Mouse (Mus musculus) right cerebral cortex, postnatal 4 days (tissue): ENCODE data around the gene Nek8.
A peak's percentile ranks its signal among the peaks of the same experiment; 100 is the strongest.
"Not testable (repeated sequence)": the region's sequence is repeated elsewhere in the genome, so short reads cannot be mapped to it uniquely, and the experiment has no call there.

ENCODE experiments used
- DNase-seq: peaks from one replicate; pipeline ENCODE4 v3.0.0-alpha.2; 2022

Nek8 gene

DNA sequence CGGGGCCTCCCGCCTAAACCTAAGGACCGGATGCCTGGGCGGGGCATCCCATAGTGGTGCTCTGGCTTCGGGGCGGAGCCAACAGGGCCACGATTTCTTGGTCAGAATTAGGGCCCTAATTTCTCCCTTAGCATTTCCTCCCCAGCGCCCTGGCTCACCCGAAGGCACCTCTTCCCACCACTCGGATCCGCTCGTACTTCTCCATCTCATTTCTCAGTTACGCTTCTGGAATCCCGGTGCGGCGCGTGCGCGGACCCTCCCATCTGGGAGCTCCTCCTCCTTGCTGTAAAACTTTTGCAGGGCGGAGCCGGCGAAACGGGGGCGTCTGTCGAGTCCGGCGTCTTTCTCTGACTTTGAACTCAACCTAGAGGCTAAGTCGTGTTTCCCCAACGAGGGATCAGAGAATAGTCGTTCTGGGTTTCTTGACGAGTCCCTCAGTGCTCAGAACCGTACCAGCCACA lies at the start of gene Nek8, which contains the start of gene Tlcd1:
Nek8 (minus strand) TSS at position 274 of the 461 bp plus-strand sequence.
Tlcd1 (plus strand) TSS at position 310 of the 461 bp plus-strand sequence.
- DNase-seq, result peak; percentile 73

DNA sequence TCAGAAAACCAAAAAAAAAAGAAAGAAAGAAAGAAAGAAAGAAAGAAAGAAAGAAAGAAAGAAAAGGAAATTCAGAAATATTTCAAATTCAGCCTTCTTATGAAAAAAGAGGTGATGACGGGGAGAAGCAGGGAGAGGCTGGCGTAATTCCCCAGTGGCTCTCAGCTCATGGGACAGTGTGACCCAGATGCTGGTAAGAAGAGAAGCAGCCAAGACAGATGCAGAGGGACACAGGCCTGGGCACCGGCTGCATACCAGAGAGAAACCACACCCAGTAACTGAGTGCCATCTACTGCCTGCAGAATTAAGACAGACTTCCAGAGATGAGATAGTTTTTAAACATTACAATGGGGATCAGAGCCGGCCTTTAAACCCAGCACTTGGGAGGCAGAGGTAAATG lies 47.1 kb upstream of the Nek8 start:
- no peak for DNase-seq

DNA sequence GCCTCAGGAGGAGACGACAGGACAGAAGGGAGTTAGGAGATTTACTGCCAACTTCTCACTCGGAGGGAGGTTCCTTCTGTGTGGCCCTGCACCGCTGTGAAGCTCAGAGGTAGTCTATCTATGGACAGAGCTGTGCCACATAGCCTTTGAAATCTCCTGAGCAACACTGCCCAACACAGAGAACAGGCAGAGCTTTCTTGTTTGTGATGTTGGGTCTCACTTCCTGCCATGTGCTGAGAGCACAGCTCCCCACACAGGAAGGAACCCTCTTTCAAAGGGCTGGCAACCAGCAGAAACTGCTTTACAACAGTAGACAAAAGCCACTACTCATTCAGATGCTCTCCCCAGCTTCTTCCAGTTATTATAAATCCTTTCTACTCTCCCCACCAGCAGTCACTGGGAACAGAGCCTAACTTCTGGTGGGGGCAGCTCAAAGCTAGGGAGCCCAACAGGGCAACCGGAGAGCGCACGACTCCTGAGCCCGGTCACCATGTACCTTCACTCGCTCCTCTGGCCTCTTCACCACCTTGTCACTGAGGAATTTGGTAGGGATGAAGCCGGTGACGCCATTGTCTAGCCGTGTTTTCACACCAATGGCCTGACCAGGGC lies 39.3 kb upstream of the Nek8 start:
- no peak for DNase-seq

DNA sequence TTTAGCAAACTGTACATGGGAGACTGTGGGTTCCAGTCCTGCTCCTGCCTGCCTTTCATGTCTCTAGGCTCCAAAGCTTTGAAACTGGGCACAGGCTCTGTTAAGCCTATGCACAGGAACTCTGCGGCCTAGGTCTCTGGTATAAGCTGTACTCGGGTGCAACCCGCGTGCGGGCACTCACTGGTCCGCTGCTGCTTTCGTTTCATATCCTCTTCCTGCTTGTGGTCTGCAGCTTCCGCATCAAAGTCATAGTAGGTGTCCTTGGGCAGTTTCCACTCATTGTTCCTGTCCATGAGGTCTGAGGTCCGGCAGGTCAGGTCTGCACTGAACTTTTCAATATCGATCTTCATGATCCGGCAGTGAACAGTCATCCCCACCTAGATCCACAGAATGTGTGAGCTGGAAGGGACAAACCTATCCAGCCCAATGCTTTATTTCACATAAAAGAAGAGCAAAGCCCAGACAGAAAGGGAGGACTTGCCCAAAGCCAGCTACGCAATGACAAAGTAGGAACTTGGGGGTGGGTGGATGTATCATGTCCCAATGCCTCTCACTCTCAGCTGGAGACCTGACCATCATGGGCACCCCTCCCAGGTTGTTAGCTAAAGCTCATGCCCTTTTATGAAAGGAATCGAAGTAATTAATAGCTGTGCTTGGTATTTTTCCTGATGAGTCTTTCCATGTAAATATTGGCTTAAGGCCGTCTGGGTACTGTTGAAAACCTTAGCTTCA lies 36.8 kb upstream of the Nek8 start:
- DNase-seq, result no peak

DNA sequence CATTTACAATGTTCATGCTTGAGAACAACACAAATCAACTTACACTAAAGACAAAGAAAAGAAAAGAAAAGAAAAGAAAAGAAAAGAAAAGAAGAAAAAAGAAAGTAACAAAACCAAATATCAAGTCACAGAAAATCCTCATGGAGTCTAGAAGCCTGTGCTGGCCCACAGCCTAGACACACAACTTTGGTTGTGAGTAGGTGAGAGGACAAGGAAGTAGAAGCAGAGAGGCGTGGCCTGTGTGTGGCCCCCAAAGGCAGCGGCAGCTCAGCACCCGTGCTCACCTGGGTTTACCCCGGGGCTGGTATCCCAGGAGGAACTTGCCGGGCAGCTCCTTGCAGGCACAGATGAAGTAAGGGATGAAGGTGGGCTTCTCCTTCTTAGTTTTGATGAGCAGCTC lies 35.0 kb upstream of the Nek8 start:
- no peak for DNase-seq

DNA sequence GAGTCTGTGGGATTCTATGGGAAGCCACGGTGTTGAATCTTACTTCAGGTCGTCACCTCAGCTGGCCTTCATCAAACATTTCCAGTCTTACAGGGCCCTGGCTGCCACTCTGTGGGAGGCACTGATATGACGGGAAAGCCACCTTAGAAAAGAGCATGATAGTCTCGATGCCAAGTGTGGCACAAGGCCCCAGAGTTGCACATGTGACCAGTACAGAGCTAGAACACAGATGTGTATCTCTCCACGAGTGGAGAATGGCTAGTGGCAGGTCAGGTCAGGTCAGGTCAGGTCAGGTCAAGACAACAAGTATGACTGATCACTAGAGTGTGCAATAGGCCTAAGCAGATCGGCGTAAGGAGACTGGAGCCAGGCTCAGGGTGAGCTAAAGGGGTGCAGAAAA lies 34.1 kb upstream of the Nek8 start:
- no peak for DNase-seq

DNA sequence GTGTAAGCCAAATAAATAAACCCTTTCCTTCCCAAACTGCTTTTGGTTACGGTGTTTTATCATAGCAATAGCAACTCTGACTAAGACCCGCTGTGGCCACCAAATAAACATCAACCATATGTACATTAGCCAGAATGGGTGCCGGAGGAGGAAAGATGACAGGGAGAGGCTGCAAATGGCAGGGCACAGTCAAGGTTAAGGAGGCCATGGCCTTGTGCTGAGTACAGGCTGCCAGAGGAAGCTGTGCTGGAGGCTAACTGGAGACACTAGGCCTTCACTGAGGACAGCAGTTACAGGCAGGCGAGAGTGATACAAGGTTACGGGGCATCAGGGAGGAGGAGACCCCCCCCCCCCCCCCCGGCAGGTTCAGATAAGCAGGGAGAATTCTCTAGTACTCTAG lies 33.4 kb upstream of the Nek8 start:
- DNase-seq, result no peak

DNA sequence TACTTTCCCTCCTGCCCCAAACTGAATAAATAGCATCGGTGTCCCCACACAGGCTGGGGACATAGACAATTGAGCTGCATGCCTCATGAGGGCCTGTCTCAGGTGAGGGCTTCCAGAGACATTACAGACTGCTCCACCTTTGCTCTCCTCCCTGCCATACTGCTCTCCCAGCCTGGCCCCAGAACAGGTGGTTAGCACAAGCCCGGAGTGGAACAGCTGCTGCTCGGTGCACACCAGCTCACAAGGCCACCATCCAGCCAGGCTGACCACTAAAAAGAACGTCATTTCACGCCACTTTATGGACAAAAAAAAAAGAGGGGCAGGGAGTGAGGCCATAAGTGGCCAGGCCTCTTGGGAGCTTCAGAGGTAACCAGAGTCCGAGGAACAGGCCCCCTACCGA lies 30.7 kb upstream of the Nek8 start:
- no peak for DNase-seq

DNA sequence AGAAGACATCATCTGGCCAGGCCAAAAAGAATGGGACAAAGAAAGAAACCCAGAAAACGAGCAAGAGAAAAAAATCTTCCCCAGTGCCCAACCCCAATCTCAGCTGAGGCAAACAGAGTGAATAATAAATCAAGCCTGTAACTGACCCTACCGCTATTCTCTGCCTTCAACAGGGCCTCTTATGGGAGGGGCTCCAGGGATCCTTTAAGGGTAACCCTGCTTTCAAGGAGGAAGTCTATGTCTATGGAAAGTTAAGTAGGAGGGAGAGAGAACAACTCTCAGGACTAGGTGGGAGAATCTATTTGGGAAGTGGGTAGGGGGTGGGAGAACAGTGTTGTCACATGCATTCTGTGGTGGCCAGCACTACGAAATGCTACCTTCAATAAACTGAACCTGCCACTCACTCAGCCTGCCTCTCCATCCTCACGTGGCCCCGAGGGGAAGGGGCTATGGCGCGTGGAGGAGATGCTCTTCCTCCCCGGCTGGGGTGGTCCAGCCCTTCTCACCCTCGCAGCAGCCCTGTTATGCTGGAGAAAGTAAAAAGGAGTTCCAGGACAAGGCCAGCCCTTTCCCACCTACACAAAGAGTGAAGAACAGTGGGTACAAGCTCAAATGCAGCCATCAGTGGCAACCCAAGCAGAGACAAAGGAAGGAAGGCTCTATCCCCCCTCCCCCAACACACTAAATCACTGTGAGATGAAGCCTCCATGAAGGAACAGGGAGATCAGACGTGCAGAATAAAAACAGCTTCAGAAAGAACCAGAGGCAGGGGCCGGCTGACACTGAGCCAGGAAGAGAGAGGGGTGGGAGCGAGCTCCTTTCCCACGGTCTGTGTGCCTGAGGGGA lies 29.1 kb upstream of the Nek8 start:
- DNase-seq, result no peak

DNA sequence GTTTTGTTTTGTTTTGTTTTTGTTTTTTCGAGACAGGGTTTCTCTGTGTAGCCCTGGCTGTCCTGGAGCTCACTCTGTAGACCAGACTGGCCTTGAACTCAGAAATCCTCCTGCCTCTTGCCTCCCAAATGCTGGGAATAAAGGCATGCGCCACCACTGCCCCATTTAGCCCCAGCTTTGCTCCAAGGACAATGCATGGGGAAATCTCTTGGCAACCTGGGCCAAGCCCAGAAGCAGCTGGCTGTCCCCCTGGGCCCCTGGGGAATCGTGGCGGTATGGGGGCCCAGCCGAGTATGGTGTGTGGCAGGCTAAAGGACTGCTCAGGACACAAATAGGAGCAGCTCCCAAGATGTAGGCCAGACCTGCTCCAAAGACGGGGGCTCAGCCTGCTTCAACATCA lies 27.8 kb upstream of the Nek8 start:
- no peak for DNase-seq

DNA sequence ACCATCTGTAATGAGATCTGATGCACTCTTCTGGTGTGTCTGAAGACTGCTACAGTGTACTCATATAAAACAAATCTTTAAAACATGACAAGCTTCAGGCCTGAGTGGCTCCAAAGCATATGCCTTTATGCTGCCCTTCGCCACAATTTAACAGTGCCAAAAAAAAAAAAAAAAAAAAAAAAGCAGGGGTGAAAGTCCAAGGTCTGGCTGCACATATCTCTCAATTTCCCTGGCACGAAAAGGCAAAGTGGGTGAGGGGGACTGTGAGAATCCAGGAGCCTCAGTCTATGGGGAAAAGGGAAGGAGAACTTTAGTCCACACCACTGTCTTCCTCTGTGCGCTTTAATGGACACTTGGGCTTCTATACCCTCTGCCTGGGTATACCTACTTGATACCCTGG lies 25.9 kb upstream of the Nek8 start:
- no peak for DNase-seq

DNA sequence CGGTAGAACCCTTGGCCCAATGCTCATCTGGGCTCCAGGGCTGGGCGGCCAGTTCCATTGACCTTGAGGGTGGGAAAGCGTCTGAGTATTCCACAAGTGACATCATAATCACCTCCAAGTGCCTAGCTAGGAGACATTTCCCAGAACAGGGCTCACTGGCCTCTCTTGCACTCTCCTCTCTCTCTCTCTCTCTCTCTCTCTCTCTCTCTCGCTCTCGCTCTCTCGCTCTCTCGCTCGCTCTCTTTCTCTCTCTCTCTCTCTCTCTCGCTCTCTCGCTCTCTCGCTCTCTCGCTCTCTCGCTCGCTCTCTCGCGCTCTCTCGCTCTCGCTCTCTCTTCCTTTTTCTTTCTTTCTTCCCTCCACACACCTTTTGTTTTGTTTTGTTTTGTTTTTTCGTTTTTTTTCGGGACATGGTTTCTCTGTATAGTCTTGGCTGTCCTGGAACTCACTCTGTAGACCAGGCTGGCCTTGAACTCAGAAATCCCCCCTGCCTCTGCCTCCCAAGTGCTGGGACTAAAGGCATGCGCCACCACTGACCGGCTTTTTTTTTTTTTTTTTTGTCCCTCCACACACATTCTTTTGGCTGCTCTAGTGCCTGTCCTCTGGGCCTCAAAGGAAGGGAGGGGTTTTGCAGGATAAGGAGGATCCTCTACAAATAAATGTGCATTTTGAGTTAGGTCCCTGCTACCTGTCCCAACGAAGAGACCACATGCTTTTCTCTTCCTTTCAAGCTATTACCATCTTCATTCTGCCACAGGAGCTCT lies 18.8 kb upstream of the Nek8 start:
- DNase-seq, result no peak

DNA sequence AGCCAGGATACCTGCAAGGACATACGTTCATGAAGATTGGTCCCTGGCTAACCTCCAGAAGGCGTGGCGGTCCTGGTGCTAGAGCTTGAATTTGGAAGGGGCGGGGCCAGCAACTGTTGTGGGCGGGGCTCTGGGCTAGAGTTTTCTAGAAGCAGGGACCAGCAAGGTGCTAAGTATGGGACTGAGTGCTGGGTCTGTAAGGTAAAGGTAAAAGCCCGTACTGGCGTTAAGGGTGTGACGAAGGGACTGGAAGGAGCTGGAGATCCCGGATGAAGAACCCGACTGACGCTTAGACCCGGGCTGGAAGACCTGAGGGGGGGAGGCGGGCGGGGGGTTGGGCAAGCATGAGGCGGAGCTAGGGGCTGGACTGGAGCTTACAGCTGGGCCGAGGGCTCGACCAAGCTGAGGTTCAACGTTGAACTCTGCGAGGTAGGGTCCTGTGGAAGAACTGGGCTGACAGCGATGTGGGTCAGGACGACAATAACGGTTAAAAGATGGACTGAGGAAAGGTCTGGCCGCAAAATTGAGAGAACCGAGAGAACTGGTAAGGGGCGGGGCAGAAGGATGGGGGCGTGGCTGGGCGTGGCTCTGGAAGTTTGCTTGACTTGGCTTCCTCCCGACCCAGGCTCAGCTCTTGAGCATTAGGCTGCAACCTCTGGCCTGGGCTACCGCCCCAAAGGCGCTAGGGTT lies 18.1 kb upstream of the Nek8 start:
- DNase-seq, result peak; percentile 44

DNA sequence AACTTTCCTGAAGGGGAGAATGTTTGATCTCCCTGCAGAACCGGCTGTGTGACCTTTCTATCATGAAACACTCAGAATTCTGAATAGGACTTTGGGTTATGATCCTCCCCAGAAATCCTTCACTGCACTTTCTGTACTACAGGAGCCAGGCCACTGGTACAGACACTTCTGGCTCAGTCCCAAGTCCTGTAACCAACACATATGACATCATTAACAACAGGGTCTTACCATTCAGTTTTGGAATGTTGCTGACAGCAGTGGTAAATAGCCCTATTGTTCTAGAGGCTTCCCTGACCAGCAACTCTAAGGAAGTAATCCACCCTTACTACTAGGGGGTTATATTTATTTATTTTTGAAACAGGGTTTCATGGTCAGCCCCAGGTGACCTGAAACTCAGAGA lies 16.6 kb upstream of the Nek8 start, which contains the start of gene Proca1:
Proca1 (plus strand) TSS at position 280 of the 400 bp plus-strand sequence.
- no peak for DNase-seq

DNA sequence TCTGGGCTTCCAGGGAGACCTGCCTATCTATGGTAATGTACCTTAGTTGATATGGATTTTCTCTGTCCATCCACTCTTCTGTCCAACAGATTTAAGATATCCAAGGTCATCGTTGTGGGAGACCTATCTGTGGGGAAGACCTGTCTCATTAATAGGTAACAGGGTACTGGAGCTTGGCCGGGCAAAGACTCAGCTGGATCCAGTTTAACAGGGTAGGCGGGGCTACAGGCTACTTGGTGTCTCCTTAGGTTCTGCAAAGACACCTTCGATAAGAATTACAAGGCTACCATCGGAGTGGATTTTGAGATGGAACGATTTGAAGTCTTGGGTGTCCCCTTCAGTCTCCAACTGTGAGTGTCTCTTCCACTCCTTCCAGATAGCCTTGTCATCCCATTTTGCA lies 13.6 kb upstream of the Nek8 start:
- no peak for DNase-seq

DNA sequence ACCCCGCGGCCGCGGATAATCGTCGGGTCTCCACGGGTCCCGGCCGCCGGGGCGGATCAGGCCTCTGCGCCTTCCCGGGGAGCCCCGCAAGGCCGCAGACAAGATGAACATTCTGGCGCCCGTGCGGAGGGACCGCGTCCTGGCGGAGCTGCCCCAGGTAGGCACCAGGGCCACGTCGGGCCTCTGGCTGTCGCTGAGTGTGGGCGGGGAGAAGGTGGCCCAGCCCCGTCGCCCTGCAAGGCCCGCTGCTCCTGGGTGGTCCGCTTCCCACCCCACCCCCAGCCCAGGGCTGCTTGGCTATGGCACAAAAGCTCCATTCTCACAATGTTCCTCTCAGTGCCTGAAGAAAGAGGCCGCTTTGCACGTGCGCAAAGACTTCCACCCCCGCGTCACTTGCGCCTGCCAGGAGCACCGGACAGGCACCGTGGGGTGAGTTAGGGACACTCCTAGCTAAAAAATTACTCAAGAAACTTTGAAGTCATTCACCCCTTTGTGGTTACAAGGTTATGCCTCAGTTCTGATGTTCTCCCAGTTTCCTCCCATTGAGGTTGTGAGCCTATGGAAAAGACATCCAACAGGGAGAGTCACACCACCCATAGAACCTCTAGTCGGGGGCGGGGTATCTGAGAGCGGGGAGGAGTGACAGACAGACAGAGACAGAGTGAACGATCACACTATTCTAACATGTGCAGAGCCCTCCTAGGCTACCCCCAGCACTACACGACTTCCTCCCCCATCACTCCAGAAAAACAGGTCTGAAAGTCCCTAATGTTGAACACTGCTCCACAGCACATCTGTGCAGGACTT lies 13.0 kb upstream of the Nek8 start:
- DNase-seq, result peak; percentile 77

DNA sequence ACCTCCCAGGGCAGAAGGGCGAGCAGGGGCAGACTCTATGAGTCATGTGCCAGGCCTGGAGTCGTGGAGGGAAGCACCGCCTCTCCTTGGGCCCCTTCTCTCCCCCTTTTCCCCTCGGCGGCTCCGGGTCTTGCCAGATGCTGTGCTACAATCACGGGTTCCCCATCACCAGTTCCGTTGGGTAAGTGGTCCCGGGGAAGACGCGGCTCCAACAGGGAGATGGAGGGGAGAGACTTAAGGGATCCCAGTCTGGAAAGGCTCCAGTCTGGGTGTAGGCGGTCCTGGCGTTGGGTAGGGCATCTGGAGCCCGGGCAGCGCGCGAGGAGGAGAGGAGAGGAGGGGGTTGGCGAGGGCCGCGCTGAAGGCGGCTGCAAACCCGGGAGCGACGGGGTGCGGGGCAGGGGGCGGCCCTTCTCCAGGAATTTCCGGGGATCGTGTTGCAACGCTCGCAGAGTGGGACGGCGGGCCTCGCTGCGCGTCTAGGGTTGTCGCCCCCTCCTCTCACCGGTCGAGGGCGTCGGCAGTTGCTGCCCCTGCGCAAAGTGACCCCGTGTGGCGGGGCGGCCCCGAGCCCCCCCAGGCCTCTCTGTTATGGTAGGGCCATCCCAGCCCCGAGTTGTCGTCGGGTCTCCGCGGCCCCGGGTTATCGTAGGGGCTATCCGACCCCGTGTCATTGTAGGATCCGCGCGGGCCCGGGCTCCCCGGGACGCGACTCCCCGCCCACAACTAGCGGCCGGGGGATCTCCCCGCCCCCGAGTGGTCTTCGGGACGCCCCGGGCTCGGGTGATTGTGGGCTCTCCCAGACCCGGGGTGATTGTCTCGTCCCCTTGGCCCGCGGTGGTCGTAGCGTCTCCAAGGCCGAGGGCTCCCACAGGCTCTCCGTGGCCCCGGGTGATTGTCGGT lies 12.1 kb upstream of the Nek8 start, which contains the start of gene Rab34:
Rab34 (plus strand) TSS at position 100 of the 903 bp plus-strand sequence.
- peak; percentile 84 for DNase-seq

DNA sequence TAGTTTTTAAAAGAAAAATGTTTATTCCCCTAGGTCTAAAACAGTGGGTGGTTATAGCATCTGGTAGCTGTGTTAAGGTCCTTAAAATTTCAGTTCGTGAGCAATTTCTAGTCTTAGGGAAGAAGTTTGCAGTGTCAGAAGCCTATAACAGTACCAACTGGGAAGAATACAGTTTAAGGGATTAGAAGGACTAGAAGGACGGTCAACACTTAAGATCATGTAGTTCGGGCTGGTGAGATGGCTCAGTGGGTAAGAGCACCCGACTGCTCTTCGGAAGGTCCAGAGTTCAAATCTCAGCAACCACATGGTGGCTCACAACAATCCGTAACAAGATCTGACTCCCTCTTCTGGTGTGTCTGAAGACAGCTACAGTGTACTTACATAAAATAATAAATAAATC lies 8.2 kb upstream of the Nek8 start:
- DNase-seq, result not testable (repeated sequence)

DNA sequence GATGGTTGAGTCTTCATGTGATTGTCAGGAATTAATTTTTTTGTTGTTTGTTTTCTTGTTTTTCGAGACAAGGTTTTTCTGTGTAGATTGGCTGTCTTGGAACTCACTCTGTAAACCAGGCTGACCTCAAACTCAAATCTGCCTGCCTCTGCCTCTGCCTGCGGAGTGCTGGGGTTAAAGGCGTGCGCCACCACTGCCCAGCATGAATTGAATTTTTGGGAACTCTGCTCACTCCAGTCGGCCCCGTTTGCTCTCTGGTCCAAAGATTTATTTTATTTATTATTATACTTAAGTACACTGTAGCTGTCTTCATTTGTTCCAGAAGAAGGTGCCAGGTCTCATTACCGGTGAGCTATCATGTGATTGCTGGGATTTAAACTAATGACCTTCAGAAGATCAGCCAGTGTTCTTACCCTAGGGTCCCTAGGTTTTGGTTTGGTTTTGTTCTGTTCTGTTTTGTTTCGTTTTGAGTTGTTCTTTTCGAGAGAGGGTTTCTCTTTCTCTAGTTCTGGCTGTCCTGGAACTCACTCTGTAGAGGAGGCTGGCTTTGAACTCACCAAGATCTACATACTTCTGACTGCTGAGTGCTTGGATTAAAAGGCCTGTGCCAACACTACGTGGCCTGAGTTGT lies 7.5 kb upstream of the Nek8 start:
- DNase-seq, result no peak
